Mouse (Mus musculus): Measurements from ENCODE around the gene Nol8. TPM values are rescaled to one million over a fixed set of nuclear protein-coding genes. Genes with fewer than 3 reads are reported as not detected.

Gene Nol8
- polyA plus RNA-seq, 1 experiment from 2014 or later = 26.3 TPM

DNA sequence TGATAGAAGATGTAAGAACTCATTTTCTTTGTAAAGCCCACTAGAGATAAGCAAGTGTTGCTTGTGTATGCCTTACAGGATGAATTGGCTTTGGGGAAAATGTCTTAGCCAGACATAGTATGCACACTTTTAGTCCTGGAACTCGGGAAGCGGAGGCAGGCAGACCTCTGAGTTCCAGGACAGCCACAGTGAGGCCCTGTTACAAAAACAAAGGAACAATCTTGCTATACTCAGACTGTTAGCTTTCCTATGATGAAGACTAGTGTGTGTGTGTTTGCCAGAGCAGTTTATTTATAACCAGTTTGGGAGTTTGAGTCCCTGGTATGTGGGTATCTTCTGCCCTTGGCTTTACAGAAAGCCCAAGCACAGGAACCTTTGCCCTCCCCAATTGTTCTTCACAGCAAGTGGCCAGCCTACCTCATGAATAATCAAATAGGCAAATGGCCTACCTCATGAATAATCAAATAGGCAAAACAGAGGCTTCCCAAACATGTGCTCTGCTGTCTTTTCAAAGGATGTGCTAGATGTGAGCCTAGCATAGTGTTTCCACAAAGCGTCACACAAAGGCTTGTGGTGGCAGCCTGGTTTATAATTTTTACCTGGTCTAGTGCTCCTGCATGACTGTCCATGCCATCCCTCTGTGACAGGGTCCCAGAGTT lies 53.3 kb downstream of the Nol8 start:
- Histone ChIP-seq H3K4me2 (no peak overlapping the region), H3K9me3 (no peaks in the 10 kb centered on the region), H3K27ac (peak overlapping the region; percentile 63), H3K36me3 (replicated peaks) (peaks cover 91% of the 10 kb centered on the region), H3K9ac (no peak overlapping the region), H3K4me1 (peaks cover 15% of the 10 kb centered on the region), H3K27me3 (no peaks in the 10 kb centered on the region), H3K4me3 (replicated peaks) (no peak overlapping the region)
- 59% methylated on average over 3 of the region's 3 CpGs for WGBS
- ATAC-seq (ENCODE audit: low FRiP score) = peak; percentile 83

- ATAC-seq (ENCODE audit: low FRiP score) = no peak
- Histone ChIP-seq H3K4me1 (peaks cover 15% of the 10 kb centered on the region), H3K9ac (no peak overlapping the region), H3K27ac (no peak overlapping the region), H3K4me2 (no peak overlapping the region), H3K9me3 (no peaks in the 10 kb centered on the region), H3K36me3 (replicated peaks) (peaks cover 91% of the 10 kb centered on the region), H3K4me3 (replicated peaks) (no peak overlapping the region), H3K27me3 (no peaks in the 10 kb centered on the region)
- WGBS = 94% methylated on average over 8 of the region's 8 CpGs
These were observed 55.4 kb downstream of the Nol8 start for GRCm38 (mm10) chr13:49708311-49708710.

- 96% methylated on average over 12 of the region's 12 CpGs for WGBS
- no peak overlapping the region for H3K9ac ChIP-seq
- H3K27me3 ChIP-seq = no peaks in the 10 kb centered on the region
- H3K9me3 ChIP-seq = no peaks in the 10 kb centered on the region
- no peaks in the 10 kb centered on the region for H3K4me1 ChIP-seq
- H3K36me3 ChIP-seq (replicated peaks) = peaks cover 92% of the 10 kb centered on the region
- no peak overlapping the region for H3K4me3 ChIP-seq (replicated peaks)
- ATAC-seq (ENCODE audit: low FRiP score) = no peak
- no peak overlapping the region for H3K27ac ChIP-seq
- no peak overlapping the region for H3K4me2 ChIP-seq
These were observed 59.3 kb downstream of the Nol8 start for GRCm38 (mm10) chr13:49712047-49712721.

- Histone ChIP-seq H3K27ac (no peak overlapping the region), H3K4me3 (replicated peaks) (no peak overlapping the region), H3K9ac (no peak overlapping the region), H3K36me3 (replicated peaks) (peaks cover 97% of the 10 kb centered on the region), H3K4me2 (no peak overlapping the region), H3K4me1 (no peaks in the 10 kb centered on the region), H3K27me3 (no peaks in the 10 kb centered on the region), H3K9me3 (no peaks in the 10 kb centered on the region)
- 89% methylated on average over 3 of the region's 3 CpGs for WGBS
- no peak for ATAC-seq (ENCODE audit: low FRiP score)
These were observed 66.4 kb downstream of the Nol8 start for GRCm38 (mm10) chr13:49719310-49719709.

Other genes starting within 250 kb of the Nol8 start
- gene Ippk, start 231.8 kb upstream of the Nol8 start, polyA plus RNA-seq (2016; fragmentation: Nextera tagmentation; extraction: Ambion mirVana) = 15.2 and 15.6 TPM in 2 replicates
- gene Tes3-ps, start 159.8 kb upstream of the Nol8 start, polyA plus RNA-seq (2016; fragmentation: Nextera tagmentation; extraction: Ambion mirVana) = 0.97 and 1.5 TPM in 2 replicates
- gene Ecm2, start 148.3 kb upstream of the Nol8 start, polyA plus RNA-seq (2016; fragmentation: Nextera tagmentation; extraction: Ambion mirVana) = 0.58 and 0.84 TPM in 2 replicates
- 2.6 and 2.8 TPM in 2 replicates for gene Aspn, start 108.6 kb upstream of the Nol8 start, polyA plus RNA-seq (2016; fragmentation: Nextera tagmentation; extraction: Ambion mirVana)
- gene Omd, start 70.6 kb upstream of the Nol8 start, polyA plus RNA-seq (2016; fragmentation: Nextera tagmentation; extraction: Ambion mirVana) = 0.56 and 1.0 TPM in 2 replicates
- gene Ogn, start 45.0 kb upstream of the Nol8 start, polyA plus RNA-seq (2016; fragmentation: Nextera tagmentation; extraction: Ambion mirVana) = 10.6 and 13.9 TPM in 2 replicates
- 30.7 and 33.3 TPM in 2 replicates for gene Cenpp, start 293 bp upstream of the Nol8 start, polyA plus RNA-seq (2016; fragmentation: Nextera tagmentation; extraction: Ambion mirVana)
- gene Iars, start 29.0 kb downstream of the Nol8 start, polyA plus RNA-seq (2016; fragmentation: Nextera tagmentation; extraction: Ambion mirVana) = 96.2 and 102 TPM in 2 replicates
- not detected in 2 replicates for gene Gm30302, start 145.9 kb downstream of the Nol8 start, polyA plus RNA-seq (2016; fragmentation: Nextera tagmentation; extraction: Ambion mirVana)

All from forebrain, embryonic 12.5 days (tissue).